Mouse (Mus musculus): ENCODE measurements around the gene Cfap100.

- TF ChIP-seq CTCF (IDR thresholded peaks at IDR 0.05; ENCODE audit: extremely low read depth, insufficient read depth, insufficient read length, insufficient replicate concordance): no peak
- TF ChIP-seq POLR2A (IDR thresholded peaks at IDR 0.05; ENCODE audit: low read depth, low read length): no peak
Measured at GRCm38 (mm10) chr6:90358142-90358541, 70.5 kb downstream of the Cfap100 start.

All from spleen, adult 2 months (tissue).